Mouse (Mus musculus): Measurements from ENCODE around the gene Fbxw25. TPM values are rescaled to one million over a fixed set of nuclear protein-coding genes. Genes with fewer than 3 reads are reported as not detected.
"Not testable (repeated sequence)": the region's sequence is repeated elsewhere in the genome, so short reads cannot be mapped to it uniquely, and the experiment has no call there.

Fbxw25 gene
- not detected for total RNA-seq (2021)

DNA sequence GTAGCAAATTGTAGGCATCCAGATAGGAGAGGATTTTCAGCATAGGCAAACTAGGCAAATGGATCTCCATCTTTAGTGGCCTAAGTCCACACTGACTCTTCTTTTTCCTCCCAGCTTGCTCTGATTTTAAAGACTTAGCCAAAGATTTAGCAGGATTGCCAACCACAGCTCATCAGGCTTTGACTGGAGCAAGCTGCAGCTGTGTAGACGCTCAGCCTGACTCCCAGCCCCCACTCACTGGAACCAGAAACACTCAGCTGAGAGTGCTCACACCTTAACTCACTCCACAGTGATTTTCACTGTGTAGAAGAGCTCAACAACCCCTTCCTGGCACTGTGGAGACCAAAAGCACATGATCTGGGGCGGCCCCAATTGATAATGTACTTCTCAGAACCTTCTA, at the start of gene Fbxw25:
TSS of gene Fbxw25 (minus strand) at position 101 of the 400 bp plus-strand sequence.
- DNase-seq (ENCODE audit: extremely low spot score in 1 of 2, low spot score in 2 of 2); intact Hi-C loops (cut with DNase I): not testable (repeated sequence)

- intact Hi-C loops (cut with DNase I); DNase-seq (ENCODE audit: extremely low spot score in 1 of 2, low spot score in 2 of 2): not testable (repeated sequence)
These were observed 38.1 kb upstream of the Fbxw25 start, which contains the start of gene Fbxw18 for GRCm38 (mm10) chr9:109702600-109702999. Gene Fbxw18, minus strand, starts transcription at chr9:109702700.

- DNase-seq (ENCODE audit: extremely low spot score in 1 of 2, low spot score in 2 of 2), result peak in 1 of 2 experiments; percentile 33
These were observed 20.8 kb upstream of the Fbxw25 start for GRCm38 (mm10) chr9:109685299-109685698.

DNA sequence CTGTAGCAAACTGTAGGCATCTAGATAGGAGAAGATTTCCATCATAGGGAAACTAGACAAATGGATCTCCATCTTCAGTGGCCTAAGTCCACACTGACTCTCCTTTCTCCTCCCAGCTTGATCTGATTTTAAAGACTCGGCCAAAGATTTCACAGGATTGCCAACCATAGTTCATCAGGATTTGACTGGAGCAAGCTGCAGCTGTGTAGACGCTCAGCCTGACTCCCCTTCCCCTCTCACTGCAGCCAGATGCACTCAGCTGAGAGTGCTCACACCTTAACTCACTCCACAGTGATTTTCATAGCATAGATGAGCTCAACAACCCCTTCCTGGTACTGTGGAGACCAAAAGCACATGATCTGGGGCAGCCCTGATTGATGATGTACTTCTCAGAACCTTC, 38.5 kb downstream of the Fbxw25 start, which contains the start of gene Fbxw24:
TSS of gene Fbxw24 (minus strand) at position 101 of the 400 bp plus-strand sequence.
- intact Hi-C loops (cut with DNase I); DNase-seq (ENCODE audit: extremely low spot score in 1 of 2, low spot score in 2 of 2): not testable (repeated sequence)

More at GRCm38 (mm10) chr9:109685299-109685698, 20.8 kb upstream of the Fbxw25 start:
- intact Hi-C loops (cut with DNase I), result no loop called here

- intact Hi-C loops (cut with DNase I), result not testable (repeated sequence)
- DNase-seq (ENCODE audit: extremely low spot score in 1 of 2, low spot score in 2 of 2), result peak; percentile 8 to 37
These were observed 57.6 kb downstream of the Fbxw25 start for GRCm38 (mm10) chr9:109606837-109607236.

- intact Hi-C loops (cut with DNase I); DNase-seq (ENCODE audit: extremely low spot score in 1 of 2, low spot score in 2 of 2): not testable (repeated sequence)
These were observed 62.3 kb downstream of the Fbxw25 start for GRCm38 (mm10) chr9:109602128-109602527.

DNA sequence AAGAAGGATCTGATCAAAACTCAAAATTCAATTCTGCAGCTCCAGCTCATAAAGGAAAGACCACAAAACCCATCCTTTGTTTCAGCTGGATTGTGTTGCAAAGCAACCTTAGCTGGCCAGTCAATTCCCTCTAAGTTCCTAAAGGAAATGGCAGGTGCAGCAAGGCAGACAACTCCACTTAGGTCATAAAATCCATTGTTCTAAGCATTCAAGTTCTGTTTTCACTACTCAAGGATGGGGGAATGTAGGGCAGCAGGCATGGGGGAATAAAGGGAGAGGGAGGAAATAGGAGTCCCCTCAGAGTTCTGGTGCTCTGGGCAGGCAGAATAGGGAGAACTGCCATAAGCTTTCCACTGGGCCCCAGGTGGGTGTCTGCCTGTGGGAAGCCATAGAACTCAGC, 67.2 kb downstream of the Fbxw25 start:
- intact Hi-C loops (cut with DNase I), result no loop called here
- DNase-seq (ENCODE audit: extremely low spot score in 1 of 2, low spot score in 2 of 2), result no peak

Other genes with a start within 250 kb of the Fbxw25 start
- not detected for gene Fbxw16, start 215.5 kb downstream of the Fbxw25 start, total RNA-seq (2021)
- not detected for gene Fbxw19, start 168.8 kb downstream of the Fbxw25 start, total RNA-seq (2021)
- gene Fbxw15, start 96.4 kb downstream of the Fbxw25 start, total RNA-seq (2021), result not detected
- not detected for gene Fbxw24, start 38.6 kb downstream of the Fbxw25 start, total RNA-seq (2021)
- not detected for gene Fbxw18, start 38.0 kb upstream of the Fbxw25 start, total RNA-seq (2021)
- gene Fbxw26, start 81.4 kb upstream of the Fbxw25 start, total RNA-seq (2021), result not detected
- not detected for gene Fbxw27, start 126.0 kb upstream of the Fbxw25 start, total RNA-seq (2021)
- gene Spink8, start 147.6 kb upstream of the Fbxw25 start, total RNA-seq (2021), result 1 to 10 TPM in 1 of 2 experiments, not detected in 1; 2.1 TPM
- 10 to 100 TPM; 10.5 to 11.9 TPM for gene Nme6, start 168.1 kb upstream of the Fbxw25 start, total RNA-seq (2021)
- not detected for gene Camp, start 185.0 kb upstream of the Fbxw25 start, total RNA-seq (2021)
- 1 to 10 TPM; 5.6 to 6.6 TPM for gene Cdc25a, start 210.9 kb upstream of the Fbxw25 start, total RNA-seq (2021)